ENCODE assay signal across 11 mouse cellular contexts in genomic region chr9:123531234-123531633, GRCm38 (mm10). TPM values are rescaled to one million over a fixed set of nuclear protein-coding genes. Genes with fewer than 3 reads are reported as not detected.
A peak's percentile ranks its signal among the peaks of the same experiment; 100 is the strongest.
DNase-seq lines count a peak whose midpoint lies in the region; ATAC-seq lines count a peak whose summit lies in the region.
"Had no signal": no experiment of that assay in that cellular context is flagged by ENCODE, and none has a peak within 500 bp of the region (broad histone marks: within the 10 kb centered on the region; RNA-seq: fewer than 3 reads in every experiment).

No protein-coding gene starts in this region.

- DNase-seq in liver, embryonic 11.5 days (ENCODE audit: low spot score): no peak
- DNase-seq in liver: no peak
- DNase-seq in limb, embryonic 11.5 days (ENCODE audit: low spot score): no peak
- DNase-seq in right cerebral cortex, postnatal 10 days (ENCODE audit: low spot score in 2 of 2): no peak
- DNase-seq in adipocyte (ENCODE audit: low spot score): no peak
- no peak for DNase-seq in left cerebral cortex, postnatal 25 days (ENCODE audit: low spot score in 2 of 2)
- DNase-seq: cerebellum, adult 9-10 months; kidney, postnatal 4 days; thymus, postnatal 4 days had no signal

- H3K4me3 ChIP-seq in liver, embryonic 11.5 days (ENCODE audit: low read depth, low read length): peak overlapping the region; percentile 96
- H3K4me3 ChIP-seq in forebrain, embryonic 13.5 days: peak overlapping the region; percentile 96
- H3K4me3 ChIP-seq in limb, embryonic 11.5 days (ENCODE audit: low read depth, low read length): no peak overlapping the region
- H3K4me3 ChIP-seq in neural tube, embryonic 13.5 days: peak overlapping the region; percentile 89

- no peak overlapping the region for H3K27ac ChIP-seq in liver, embryonic 11.5 days (ENCODE audit: low read depth, low read length)
- no peak overlapping the region for H3K27ac ChIP-seq in forebrain, embryonic 13.5 days
- no peak overlapping the region for H3K27ac ChIP-seq in limb, embryonic 11.5 days (replicated peaks; ENCODE audit: low read depth, low read length)
- no peak overlapping the region for H3K27ac ChIP-seq in neural tube, embryonic 13.5 days (replicated peaks)

- H3K4me1 ChIP-seq in liver, embryonic 11.5 days (replicated peaks; ENCODE audit: control insufficient read depth, insufficient read depth, low read length): peaks cover 14% of the 10 kb centered on the region
- peaks cover 24% of the 10 kb centered on the region for H3K4me1 ChIP-seq in forebrain, embryonic 13.5 days
- peaks cover 8% of the 10 kb centered on the region for H3K4me1 ChIP-seq in limb, embryonic 11.5 days (ENCODE audit: control insufficient read depth, insufficient read depth, low read length)
- H3K4me1 ChIP-seq in neural tube, embryonic 13.5 days (replicated peaks): peaks cover 35% of the 10 kb centered on the region

- intact Hi-C loops in left cerebral cortex, postnatal 25 days (cut with DNase I): no loop called here

- H3K9ac ChIP-seq in liver, embryonic 11.5 days (ENCODE audit: low read depth, low read length): 0 out of 2 replicates have a peak overlapping the region, but pooled peaks have one; percentile 92
- H3K9ac ChIP-seq in forebrain, embryonic 13.5 days: peak overlapping the region; percentile 94; the same call in 1 of the 2 replicates
- no peak overlapping the region for H3K9ac ChIP-seq in limb, embryonic 11.5 days (ENCODE audit: low read length)
- peak overlapping the region; percentile 96; the same call in 1 of the 2 replicates for H3K9ac ChIP-seq in neural tube, embryonic 13.5 days

- no peaks in the 10 kb centered on the region for H3K9me3 ChIP-seq in liver, embryonic 11.5 days (ENCODE audit: control insufficient read depth, low read length)
- H3K9me3 ChIP-seq in forebrain, embryonic 13.5 days (replicated peaks): no peaks in the 10 kb centered on the region
- no peaks in the 10 kb centered on the region for H3K9me3 ChIP-seq in limb, embryonic 11.5 days (ENCODE audit: control insufficient read depth, low read length)
- no peaks in the 10 kb centered on the region for H3K9me3 ChIP-seq in neural tube, embryonic 13.5 days

- no peak for ATAC-seq in liver, embryonic 11.5 days (replicated peaks; ENCODE audit: low FRiP score)
- no peak for ATAC-seq in forebrain, embryonic 13.5 days
- ATAC-seq in limb, embryonic 11.5 days (ENCODE audit: insufficient number of reproducible peaks, low FRiP score, low TSS enrichment, low read depth): no peak
- no peak for ATAC-seq in neural tube, embryonic 13.5 days (ENCODE audit: low read depth)

- H3K27me3 ChIP-seq in liver, embryonic 11.5 days (replicated peaks; ENCODE audit: control insufficient read depth, insufficient read depth, low read length): no peaks in the 10 kb centered on the region
- H3K27me3 ChIP-seq in forebrain, embryonic 13.5 days: no peaks in the 10 kb centered on the region
- H3K27me3 ChIP-seq in limb, embryonic 11.5 days (ENCODE audit: control insufficient read depth, insufficient read depth, low read length): no peaks in the 10 kb centered on the region
- H3K27me3 ChIP-seq in neural tube, embryonic 13.5 days: no peaks in the 10 kb centered on the region

- H3K4me2 ChIP-seq in liver, embryonic 11.5 days: peak overlapping the region; percentile 69
- H3K4me2 ChIP-seq in forebrain, embryonic 13.5 days: peak overlapping the region; percentile 57
- H3K4me2 ChIP-seq in limb, embryonic 11.5 days (ENCODE audit: low read depth, severe bottlenecking): peak overlapping the region; percentile 47
- H3K4me2 ChIP-seq in neural tube, embryonic 13.5 days: peak overlapping the region; percentile 76

- no peaks in the 10 kb centered on the region for H3K36me3 ChIP-seq in liver, embryonic 11.5 days (ENCODE audit: control insufficient read depth, insufficient read depth, low read length)
- H3K36me3 ChIP-seq in forebrain, embryonic 13.5 days (ENCODE audit: poor library complexity, severe bottlenecking): no peaks in the 10 kb centered on the region
- H3K36me3 ChIP-seq in limb, embryonic 11.5 days (ENCODE audit: control insufficient read depth, insufficient read depth, low read length): no peaks in the 10 kb centered on the region
- H3K36me3 ChIP-seq in neural tube, embryonic 13.5 days: 0 out of 2 replicates have a peak, but pooled peaks cover 4% of the 10 kb centered on the region

RNA-seq across cellular contexts. Expression of gene Sacm1l, which starts 1.7 kb away (rescaled TPM):
- polyA plus RNA-seq in liver, embryonic 11.5 days (2014; fragmentation: Nextera tagmentation; extraction: Ambion mirVana): 44.5 and 55.3 TPM in 2 replicates
- polyA plus RNA-seq in forebrain, embryonic 13.5 days (2015; fragmentation: Nextera tagmentation; extraction: Ambion mirVana): 41.0 and 43.6 TPM in 2 replicates
- polyA plus RNA-seq in limb, embryonic 11.5 days (2014; fragmentation: Nextera tagmentation; extraction: Ambion mirVana): 48.9 and 51.1 TPM in 2 replicates
- 50.2 and 57.9 TPM in 2 replicates for polyA plus RNA-seq in neural tube, embryonic 13.5 days (2015; fragmentation: Nextera tagmentation; extraction: Ambion mirVana)
- total RNA-seq in left cerebral cortex, postnatal 25 days (2021): 10 to 100 TPM; 59.5 to 61.9 TPM

RNA-seq across cellular contexts. Expression of gene Limd1, which starts 52.7 kb away (rescaled TPM):
- polyA plus RNA-seq in liver, embryonic 11.5 days (2014; fragmentation: Nextera tagmentation; extraction: Ambion mirVana): 41.7 and 42.2 TPM in 2 replicates
- polyA plus RNA-seq in forebrain, embryonic 13.5 days (2015; fragmentation: Nextera tagmentation; extraction: Ambion mirVana): 28.0 and 31.5 TPM in 2 replicates
- polyA plus RNA-seq in limb, embryonic 11.5 days (2014; fragmentation: Nextera tagmentation; extraction: Ambion mirVana): 51.1 and 54.0 TPM in 2 replicates
- 16.2 and 20.0 TPM in 2 replicates for polyA plus RNA-seq in neural tube, embryonic 13.5 days (2015; fragmentation: Nextera tagmentation; extraction: Ambion mirVana)
- 1 to 10 TPM; 6.1 to 7.2 TPM for total RNA-seq in left cerebral cortex, postnatal 25 days (2021)
